ENCODE assay signal across 8 mouse cellular contexts in genomic region chr19:8954171-8954570, GRCm38 (mm10). TPM values are rescaled to one million over a fixed set of nuclear protein-coding genes. Genes with fewer than 3 reads are reported as not detected.
DNase-seq lines count a peak whose midpoint lies in the region; ATAC-seq and TF ChIP-seq lines count a peak whose summit lies in the region.

No protein-coding gene starts in this region.

- no peak for TF ChIP-seq CTCF in heart, adult 2 months (IDR thresholded peaks at IDR 0.05)
- no peak for TF ChIP-seq CTCF in embryonic fibroblast, embryonic 13.5 days (IDR thresholded peaks at IDR 0.05; ENCODE audit: borderline replicate concordance, insufficient read depth, low read length)

- intact Hi-C loops in heart, adult 2 months (cut with DNase I), result loop anchor here (5.0 kb wide), 1 partner anchor 57 kb away; the partner anchor contains the start of gene Ganab
- intact Hi-C loops in heart, postnatal 14 days (cut with DNase I), result no loop called here

- H3K9me3 ChIP-seq in liver, embryonic 12.5 days (replicated peaks), result no peaks in the 10 kb centered on the region

- WGBS in heart, adult 2 months, result 8% methylated on average over 9 of the region's 9 CpGs
- 3% methylated on average over 9 of the region's 9 CpGs for WGBS in liver, embryonic 12.5 days (ENCODE audit: insufficient replicate concordance)

- H3K4me1 ChIP-seq in heart, adult 2 months (ENCODE audit: control insufficient read depth, insufficient read depth, low read length), result peaks cover 4% of the 10 kb centered on the region
- 0 out of 2 replicates have a peak, but pooled peaks cover 2% of the 10 kb centered on the region for H3K4me1 ChIP-seq in embryonic fibroblast, embryonic 13.5 days (ENCODE audit: control insufficient read depth, insufficient read depth, low read length)
- H3K4me1 ChIP-seq in liver, embryonic 12.5 days, result peaks cover 44% of the 10 kb centered on the region

- peak overlapping the region; percentile 42; the same call in 1 of the 2 replicates for H3K9ac ChIP-seq in heart, adult 2 months (ENCODE audit: low read depth, low read length)
- peak overlapping the region; percentile 80 for H3K9ac ChIP-seq in liver, embryonic 12.5 days

- no peak for TF ChIP-seq EP300 in heart, adult 2 months (IDR thresholded peaks at IDR 0.05; ENCODE audit: insufficient read depth, low read depth, low read length)

- H3K27ac ChIP-seq in heart, adult 2 months, result peak overlapping the region; percentile 75
- H3K27ac ChIP-seq in embryonic fibroblast, embryonic 13.5 days (ENCODE audit: insufficient read depth, low read length), result peak overlapping the region; percentile 70
- H3K27ac ChIP-seq in liver, embryonic 12.5 days, result peak overlapping the region; percentile 82

- H3K27me3 ChIP-seq in heart, adult 2 months (ENCODE audit: control insufficient read depth, insufficient read depth, low read length), result no peaks in the 10 kb centered on the region
- no peaks in the 10 kb centered on the region for H3K27me3 ChIP-seq in liver, embryonic 12.5 days (replicated peaks)

- H3K4me3 ChIP-seq in heart, adult 2 months, result peak overlapping the region; percentile 95
- H3K4me3 ChIP-seq in embryonic fibroblast, embryonic 13.5 days (ENCODE audit: insufficient read depth, low read length), result peak overlapping the region; percentile 96
- H3K4me3 ChIP-seq in liver, embryonic 12.5 days, result peak overlapping the region; percentile 81

- peak overlapping the region; percentile 85 for H3K4me2 ChIP-seq in liver, embryonic 12.5 days

- peaks cover 3% of the 10 kb centered on the region; the same call in 1 of the 2 replicates for H3K79me2 ChIP-seq in heart, adult 2 months (replicated peaks; ENCODE audit: control insufficient read depth, insufficient read depth, low read length)

- ATAC-seq in liver, embryonic 12.5 days, result no peak
- no peak for ATAC-seq in activated CD4-positive, CD25-positive, alpha-beta regulatory T cell, adult 4 months
- no peak for ATAC-seq in monocyte, adult 5-6 weeks (replicated peaks; ENCODE audit: insufficient number of reproducible peaks, low FRiP score, low TSS enrichment, poor library complexity, severe bottlenecking)

- TF ChIP-seq POLR2A in heart, adult 2 months (IDR thresholded peaks at IDR 0.05; ENCODE audit: insufficient read depth, low read depth, low read length), result no peak
- no peak for TF ChIP-seq POLR2A in embryonic fibroblast, embryonic 13.5 days (IDR thresholded peaks at IDR 0.05; ENCODE audit: low read depth, low read length)

- H3K36me3 ChIP-seq in heart, adult 2 months (ENCODE audit: control insufficient read depth, insufficient read depth, low read length), result no peaks in the 10 kb centered on the region
- H3K36me3 ChIP-seq in liver, embryonic 12.5 days, result peaks cover 76% of the 10 kb centered on the region

- no peak for DNase-seq in heart, adult 2 months
- no peak for DNase-seq in heart, postnatal 14 days
- peak; percentile 39 for DNase-seq in 416B (ENCODE audit: low read depth)
- DNase-seq in urinary bladder, adult 18-20 months (ENCODE audit: low spot score in 2 of 2), result no peak

RNA-seq across cellular contexts. Expression of gene Tut1, which starts 0.5 kb away (rescaled TPM):
- total RNA-seq in heart, adult 2 months (2021), result 1 to 10 TPM; 8.5 to 9.4 TPM
- polyA plus RNA-seq in heart, adult 2 months (2012; rRNA removed), result 7.2 and 10.6 TPM in 2 replicates
- 1 to 10 TPM; 7.6 TPM for total RNA-seq in heart, postnatal 14 days (2021)
- 16.8 and 19.7 TPM in 2 replicates for polyA plus RNA-seq in embryonic fibroblast, embryonic 13.5 days (2011; ENCODE audit: insufficient read length, low read depth, missing spikeins)
- 26.0 and 27.7 TPM in 2 replicates for polyA plus RNA-seq in liver, embryonic 12.5 days (2016; fragmentation: Nextera tagmentation; extraction: Ambion mirVana)
- polyA plus RNA-seq in activated CD4-positive, CD25-positive, alpha-beta regulatory T cell, adult 4 months (2017; shearing (Covaris generic)), result 10 to 100 TPM; 21.3 to 25.1 TPM
- 14.8 to 16.9 TPM (median 16.7 TPM) in 3 replicates for total RNA-seq in monocyte, adult 5-6 weeks (2017)

RNA-seq across cellular contexts. Expression of gene Mta2, which starts 12.5 kb away (rescaled TPM):
- 10 to 100 TPM; 29.0 to 32.1 TPM for total RNA-seq in heart, adult 2 months (2021)
- polyA plus RNA-seq in heart, adult 2 months (2012; rRNA removed), result 13.1 and 15.6 TPM in 2 replicates
- total RNA-seq in heart, postnatal 14 days (2021), result 10 to 100 TPM; 42.1 to 44.8 TPM
- 101 and 102 TPM in 2 replicates for polyA plus RNA-seq in embryonic fibroblast, embryonic 13.5 days (2011; ENCODE audit: insufficient read length, low read depth, missing spikeins)
- 138 and 140 TPM in 2 replicates for polyA plus RNA-seq in liver, embryonic 12.5 days (2016; fragmentation: Nextera tagmentation; extraction: Ambion mirVana)
- polyA plus RNA-seq in activated CD4-positive, CD25-positive, alpha-beta regulatory T cell, adult 4 months (2017; shearing (Covaris generic)), result 100 to 1,000 TPM in 1 of 2 experiments, 10 to 100 TPM in 1; 58.5 to 101 TPM
- 129 to 201 TPM (median 158 TPM) in 3 replicates for total RNA-seq in monocyte, adult 5-6 weeks (2017)

RNA-seq across cellular contexts. Expression of gene Eef1g, which starts 12.7 kb away (rescaled TPM):
- total RNA-seq in heart, adult 2 months (2021), result 100 to 1,000 TPM; 224 to 260 TPM
- polyA plus RNA-seq in heart, adult 2 months (2012; rRNA removed), result 191 and 291 TPM in 2 replicates
- total RNA-seq in heart, postnatal 14 days (2021), result 100 to 1,000 TPM; 220 to 273 TPM
- 882 and 905 TPM in 2 replicates for polyA plus RNA-seq in embryonic fibroblast, embryonic 13.5 days (2011; ENCODE audit: insufficient read length, low read depth, missing spikeins)
- 358 and 366 TPM in 2 replicates for polyA plus RNA-seq in liver, embryonic 12.5 days (2016; fragmentation: Nextera tagmentation; extraction: Ambion mirVana)
- polyA plus RNA-seq in activated CD4-positive, CD25-positive, alpha-beta regulatory T cell, adult 4 months (2017; shearing (Covaris generic)), result 100 to 1,000 TPM; 589 to 842 TPM
- 313 to 352 TPM (median 341 TPM) in 3 replicates for total RNA-seq in monocyte, adult 5-6 weeks (2017)

RNA-seq across cellular contexts. Expression of gene Eml3, which starts 24.8 kb away (rescaled TPM):
- total RNA-seq in heart, adult 2 months (2021), result 1 to 10 TPM; 7.0 to 9.7 TPM
- polyA plus RNA-seq in heart, adult 2 months (2012; rRNA removed), result 17.6 and 18.4 TPM in 2 replicates
- total RNA-seq in heart, postnatal 14 days (2021), result 10 to 100 TPM; 12.5 to 16.2 TPM
- polyA plus RNA-seq in embryonic fibroblast, embryonic 13.5 days (2011; ENCODE audit: insufficient read length, low read depth, missing spikeins), result 26.2 and 28.2 TPM in 2 replicates
- polyA plus RNA-seq in liver, embryonic 12.5 days (2016; fragmentation: Nextera tagmentation; extraction: Ambion mirVana), result 21.3 and 23.0 TPM in 2 replicates
- 10 to 100 TPM; 20.4 to 25.1 TPM for polyA plus RNA-seq in activated CD4-positive, CD25-positive, alpha-beta regulatory T cell, adult 4 months (2017; shearing (Covaris generic))
- 39.3 to 101 TPM (median 62.5 TPM) in 3 replicates for total RNA-seq in monocyte, adult 5-6 weeks (2017)

RNA-seq across cellular contexts. Expression of gene Rom1, which starts 25.0 kb away (rescaled TPM):
- 10 to 100 TPM; 21.8 to 23.1 TPM for total RNA-seq in heart, adult 2 months (2021)
- polyA plus RNA-seq in heart, adult 2 months (2012; rRNA removed), result 24.9 and 30.7 TPM in 2 replicates
- total RNA-seq in heart, postnatal 14 days (2021), result 10 to 100 TPM; 12.4 to 12.7 TPM
- 2.7 and 3.5 TPM in 2 replicates for polyA plus RNA-seq in embryonic fibroblast, embryonic 13.5 days (2011; ENCODE audit: insufficient read length, low read depth, missing spikeins)
- polyA plus RNA-seq in liver, embryonic 12.5 days (2016; fragmentation: Nextera tagmentation; extraction: Ambion mirVana), result 3.0 and 3.4 TPM in 2 replicates
- polyA plus RNA-seq in activated CD4-positive, CD25-positive, alpha-beta regulatory T cell, adult 4 months (2017; shearing (Covaris generic)), result 10 to 100 TPM in 1 of 2 experiments, 1 to 10 TPM in 1; 7.7 to 11.6 TPM
- 2.1 to 7.6 TPM (median 3.6 TPM) in 3 replicates for total RNA-seq in monocyte, adult 5-6 weeks (2017)
